Mouse (Mus musculus) right cerebral cortex, adult 18-20 months (tissue): ENCODE measurements at regions not wholly inside any gene's neighbourhood (a gene's known extent, or its start where the extent isn't known, plus 50 kb on each side); places are given as distances from the start of the nearest gene placed in this dataset.

Experiments used
- DNase-seq: peaks from one replicate; pipeline ENCODE4 v3.0.0; 2022; ENCODE audit warnings: mixed read lengths

GRCm38 (mm10) chr13:79057424-79057823 is 857.9 kb upstream of the Nr2f1 start:
- DNase-seq = no peak

- DNase-seq = no peak
These were observed 854.9 kb upstream of the Nr2f1 start for GRCm38 (mm10) chr13:79054481-79054880.

- DNase-seq = no peak
These were observed 853.9 kb upstream of the Nr2f1 start for GRCm38 (mm10) chr13:79053428-79053827.

GRCm38 (mm10) chr13:79047240-79047639 is 847.7 kb upstream of the Nr2f1 start:
- DNase-seq = no peak

- no peak for DNase-seq
These were observed 845.1 kb upstream of the Nr2f1 start for GRCm38 (mm10) chr13:79044657-79045056.

- no peak for DNase-seq
These were observed 838.3 kb upstream of the Nr2f1 start for GRCm38 (mm10) chr13:79037883-79038282.

GRCm38 (mm10) chr13:79035276-79035675 is 835.7 kb upstream of the Nr2f1 start:
- DNase-seq = no peak

GRCm38 (mm10) chr13:79029974-79030373 is 830.4 kb upstream of the Nr2f1 start:
- no peak for DNase-seq

- DNase-seq = peak; percentile 30
These were observed 828.6 kb upstream of the Nr2f1 start for GRCm38 (mm10) chr13:79027877-79028760.

- no peak for DNase-seq
These were observed 826.1 kb upstream of the Nr2f1 start for GRCm38 (mm10) chr13:79025645-79026044.

- no peak for DNase-seq
These were observed 818.5 kb upstream of the Nr2f1 start for GRCm38 (mm10) chr13:79018051-79018450.

GRCm38 (mm10) chr13:79003313-79003712 is 803.8 kb upstream of the Nr2f1 start:
- no peak for DNase-seq

- DNase-seq = no peak
These were observed 799.3 kb upstream of the Nr2f1 start for GRCm38 (mm10) chr13:78998855-78999254.

GRCm38 (mm10) chr13:78992326-78992725 is 792.8 kb upstream of the Nr2f1 start:
- no peak for DNase-seq

GRCm38 (mm10) chr13:78985921-78986320 is 786.4 kb upstream of the Nr2f1 start:
- no peak for DNase-seq

- no peak for DNase-seq
These were observed 777.7 kb upstream of the Nr2f1 start for GRCm38 (mm10) chr13:78977224-78977780.

- no peak for DNase-seq
These were observed 738.8 kb upstream of the Nr2f1 start for GRCm38 (mm10) chr13:78938351-78938741.

GRCm38 (mm10) chr13:78937389-78938350 is 738.1 kb upstream of the Nr2f1 start:
- peak; percentile 2 for DNase-seq

- DNase-seq = no peak
These were observed 736.6 kb upstream of the Nr2f1 start for GRCm38 (mm10) chr13:78935990-78936650.

GRCm38 (mm10) chr13:78928347-78928746 is 728.8 kb upstream of the Nr2f1 start:
- DNase-seq = no peak

- DNase-seq = no peak
These were observed 721.2 kb upstream of the Nr2f1 start for GRCm38 (mm10) chr13:78920802-78921201.

- DNase-seq = no peak
These were observed 710.3 kb upstream of the Nr2f1 start for GRCm38 (mm10) chr13:78909839-78910238.

GRCm38 (mm10) chr13:78904102-78904501 is 704.5 kb upstream of the Nr2f1 start:
- no peak for DNase-seq
